Mouse (Mus musculus) small intestine, adult 2 months (tissue): ENCODE data around the gene Mast1. TPM values are rescaled to one million over a fixed set of nuclear protein-coding genes. Genes with fewer than 3 reads are reported as not detected.

Experiments used
- H3K27ac ChIP-seq: fragments of 200-500 bp; 2 replicates; pipeline ENCODE4 v1.5.1; 2012; ENCODE audit warnings: low read depth, low read length, control low read depth, inconsistent platforms; ENCODE audit not compliant: insufficient read depth
- H3K27me3 ChIP-seq: fragments of 200-500 bp; 2 replicates; pipeline ENCODE4 v1.6.1; 2012; ENCODE audit warnings: mild to moderate bottlenecking, moderate library complexity, low read length, inconsistent platforms; ENCODE audit not compliant: control insufficient read depth, insufficient read depth
- H3K36me3 ChIP-seq: fragments of 200-500 bp; 2 replicates; pipeline ENCODE4 v1.6.1; 2012; ENCODE audit warnings: mild to moderate bottlenecking, low read length, control low read depth, inconsistent platforms; ENCODE audit not compliant: control insufficient read depth, insufficient read depth
- H3K4me1 ChIP-seq: fragments of 200-500 bp; 2 replicates; pipeline ENCODE4 v1.6.1; 2012; ENCODE audit warnings: low read length, inconsistent platforms, mixed read lengths; ENCODE audit not compliant: control insufficient read depth, insufficient read depth, insufficient read length
- H3K4me3 ChIP-seq: fragments of 200-500 bp; 2 replicates; pipeline ENCODE4 v1.5.1; 2012; ENCODE audit warnings: low read depth, mild to moderate bottlenecking, control low read depth, inconsistent platforms, low read length, moderate library complexity
- CTCF ChIP-seq: fragments of 200-500 bp; IDR thresholded peaks from 2 replicates; pipeline ENCODE4 v1.5.1; 2012; ENCODE audit warnings: low read depth, mild to moderate bottlenecking, control low read depth, inconsistent platforms, low read length, moderate library complexity, mixed read lengths; ENCODE audit not compliant: insufficient replicate concordance, insufficient read length; ENCODE audit errors: extremely low read depth
- POLR2A ChIP-seq: fragments of 200-500 bp; IDR thresholded peaks from 2 replicates; pipeline ENCODE4 v1.6.1; 2012; ENCODE audit warnings: low read depth, mild to moderate bottlenecking, control low read depth, inconsistent platforms, low read length, moderate library complexity
- WGBS: fragments of 180-500 bp; shearing (Covaris S2); methylation state at CpG from one replicate; pipeline ENCODE4 v1.1.7; 2018; 5-methylcytosine and 5-hydroxymethylcytosine counted together
- polyA plus RNA-seq: library from polyadenylated mRNA; depleted of rRNA; stranded (reverse); fragments of >200 nt; gene quantifications from 2 replicates; pipeline ENCODE4 v1.2.3, GENCODE M21; 2012

Mast1 gene
- polyA plus RNA-seq, 1 experiment: 0.71 TPM

- 48% methylated on average over 7 of the region's 7 CpGs for WGBS
- Histone ChIP-seq H3K4me1 (0 out of 2 replicates have a peak, but pooled peaks cover 3% of the 10 kb centered on the region), H3K4me3 (no peak overlapping the region), H3K27me3 (peaks cover 16% of the 10 kb centered on the region), H3K36me3 (no peaks in the 10 kb centered on the region), H3K27ac (no peak overlapping the region)
- no peak for TF ChIP-seq CTCF
These were observed 11.6 kb downstream of the Mast1 start for GRCm38 (mm10) chr8:84925557-84925956.

GRCm38 (mm10) chr8:84921596-84921995, 15.6 kb downstream of the Mast1 start:
- Histone ChIP-seq H3K27ac (no peak overlapping the region), H3K4me1 (no peaks in the 10 kb centered on the region), H3K36me3 (no peaks in the 10 kb centered on the region), H3K4me3 (no peak overlapping the region), H3K27me3 (no peaks in the 10 kb centered on the region)
- 64% methylated on average over 2 of the region's 2 CpGs for WGBS
- TF ChIP-seq CTCF (no peak), POLR2A (no peak)

- TF ChIP-seq CTCF (no peak), POLR2A (no peak)
- Histone ChIP-seq H3K36me3 (no peaks in the 10 kb centered on the region), H3K4me1 (no peaks in the 10 kb centered on the region), H3K27me3 (no peaks in the 10 kb centered on the region), H3K4me3 (no peak overlapping the region), H3K27ac (no peak overlapping the region)
- WGBS: 90% methylated on average over 15 of the region's 15 CpGs
These were observed 18.5 kb downstream of the Mast1 start for GRCm38 (mm10) chr8:84918646-84919045.

- peaks cover under 1% of the 10 kb centered on the region for H3K4me1 ChIP-seq
- H3K4me3 ChIP-seq: no peak overlapping the region
- no peaks in the 10 kb centered on the region for H3K36me3 ChIP-seq
- H3K27ac ChIP-seq: no peak overlapping the region
- H3K27me3 ChIP-seq: no peaks in the 10 kb centered on the region
- TF ChIP-seq POLR2A: no peak
- no peak for TF ChIP-seq CTCF
- 67% methylated on average over 20 of the region's 20 CpGs for WGBS
These were observed 19.4 kb downstream of the Mast1 start for GRCm38 (mm10) chr8:84917781-84918180.

GRCm38 (mm10) chr8:84915269-84915668, 21.9 kb downstream of the Mast1 start:
- no peaks in the 10 kb centered on the region; the same call in 1 of the 2 replicates for H3K27me3 ChIP-seq
- 91% methylated on average over 8 of the region's 8 CpGs for WGBS
- TF ChIP-seq POLR2A (no peak), CTCF (no peak)

GRCm38 (mm10) chr8:84913960-84914359, 23.2 kb downstream of the Mast1 start:
- no peaks in the 10 kb centered on the region for H3K36me3 ChIP-seq
- TF ChIP-seq CTCF: peak; percentile 33; the same call in 1 of the 2 replicates
- no peak for TF ChIP-seq POLR2A
- no peak overlapping the region for H3K4me3 ChIP-seq
- peaks cover 8% of the 10 kb centered on the region for H3K4me1 ChIP-seq
- 46% methylated on average over 4 of the region's 4 CpGs for WGBS
- H3K27ac ChIP-seq: no peak overlapping the region
- no peaks in the 10 kb centered on the region; the same call in 1 of the 2 replicates for H3K27me3 ChIP-seq

More at GRCm38 (mm10) chr8:84915269-84915668, 21.9 kb downstream of the Mast1 start:
- Histone ChIP-seq H3K4me1 (peaks cover 6% of the 10 kb centered on the region), H3K27ac (no peak overlapping the region), H3K4me3 (no peak overlapping the region), H3K36me3 (no peaks in the 10 kb centered on the region)

- peaks cover 9% of the 10 kb centered on the region for H3K4me1 ChIP-seq
- H3K36me3 ChIP-seq: no peaks in the 10 kb centered on the region
- H3K4me3 ChIP-seq: peak overlapping the region; percentile 57
- H3K27me3 ChIP-seq: no peaks in the 10 kb centered on the region; the same call in 1 of the 2 replicates
- TF ChIP-seq POLR2A (no peak), CTCF (no peak)
- 6% methylated on average over 9 of the region's 9 CpGs for WGBS
- no peak overlapping the region for H3K27ac ChIP-seq
These were observed 23.7 kb downstream of the Mast1 start for GRCm38 (mm10) chr8:84913502-84913900.

- WGBS: 1% methylated on average over 55 of the region's 55 CpGs
- no peaks in the 10 kb centered on the region; the same call in 1 of the 2 replicates for H3K27me3 ChIP-seq
- H3K4me1 ChIP-seq: peaks cover 9% of the 10 kb centered on the region
- TF ChIP-seq CTCF (no peak), POLR2A (no peak; the same call in 1 of the 2 replicates)
- H3K4me3 ChIP-seq: peak overlapping the region; percentile 57
- no peak overlapping the region for H3K27ac ChIP-seq
- H3K36me3 ChIP-seq: no peaks in the 10 kb centered on the region
These were observed 24.2 kb downstream of the Mast1 start for GRCm38 (mm10) chr8:84912895-84913501.
